Mouse (Mus musculus) adrenal gland (tissue): ENCODE measurements around the gene Mras.

ENCODE experiments used
- intact Hi-C: fragments of 180-260 bp; cut with DNase I; formaldehyde crosslinking; loops from one replicate; pipeline ENCODE4 v1.15.1; 2025

Mras gene

GRCm38 (mm10) chr9:99444590-99445178 is 7.5 kb upstream of the Mras start:
- intact Hi-C loops, result loop anchor here (10.0 kb wide), 1 partner anchor 200 kb away; the partner anchor contains the start of gene Cep70

- intact Hi-C loops, result loop anchor here (10.0 kb wide), 1 partner anchor 197 kb away; the partner anchor contains the start of gene Cep70
Measured at GRCm38 (mm10) chr9:99441647-99442433, 4.7 kb upstream of the Mras start.

GRCm38 (mm10) chr9:99440941-99441340 is 3.8 kb upstream of the Mras start:
- intact Hi-C loops, result loop anchor here (10.0 kb wide), 1 partner anchor 196 kb away; the partner anchor contains the start of gene Cep70

- intact Hi-C loops, result loop anchor here (5.0 kb wide), 1 partner anchor 47 kb away; no protein-coding TSS in a partner anchor
Measured at GRCm38 (mm10) chr9:99439064-99439463, 1.9 kb upstream of the Mras start.

GRCm38 (mm10) chr9:99437781-99438565 is 792 bp upstream of the Mras start:
- intact Hi-C loops, result loop anchor here (5.0 kb wide), 1 partner anchor 46 kb away; no protein-coding TSS in a partner anchor

GRCm38 (mm10) chr9:99436182-99437030 is 775 bp downstream of the Mras start:
- intact Hi-C loops, result loop anchor here (5.0 kb wide), 1 partner anchor 44 kb away; no protein-coding TSS in a partner anchor

- intact Hi-C loops, result loop anchor here (5.0 kb wide), 1 partner anchor 43 kb away; no protein-coding TSS in a partner anchor
Measured at GRCm38 (mm10) chr9:99435619-99436181, 1.5 kb downstream of the Mras start.

- intact Hi-C loops, result loop anchor here (5.0 kb wide), 1 partner anchor 43 kb away; no protein-coding TSS in a partner anchor
Measured at GRCm38 (mm10) chr9:99434892-99435618, 2.1 kb downstream of the Mras start.

GRCm38 (mm10) chr9:99432478-99432877 is 4.7 kb downstream of the Mras start:
- intact Hi-C loops, result no loop called here

DNA sequence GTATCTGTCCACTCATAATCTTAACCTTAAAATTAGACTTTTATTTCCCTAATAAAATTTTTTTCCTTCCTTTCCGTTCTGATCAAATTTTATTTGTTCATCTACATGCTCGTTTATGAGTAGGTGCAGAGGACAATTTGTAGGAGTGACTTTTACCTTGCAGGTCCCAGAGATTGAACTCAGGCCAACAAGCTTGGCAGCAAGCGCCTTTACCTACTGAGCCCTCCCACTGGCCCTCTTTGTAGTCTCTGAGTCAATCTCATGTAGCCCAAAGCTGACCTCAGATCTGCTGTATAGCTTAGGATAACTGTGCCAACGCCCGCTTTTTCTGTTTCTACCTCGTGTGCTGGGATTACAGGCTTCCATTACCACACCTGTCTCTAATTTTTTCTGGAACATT is 5.2 kb downstream of the Mras start:
- intact Hi-C loops, result no loop called here

DNA sequence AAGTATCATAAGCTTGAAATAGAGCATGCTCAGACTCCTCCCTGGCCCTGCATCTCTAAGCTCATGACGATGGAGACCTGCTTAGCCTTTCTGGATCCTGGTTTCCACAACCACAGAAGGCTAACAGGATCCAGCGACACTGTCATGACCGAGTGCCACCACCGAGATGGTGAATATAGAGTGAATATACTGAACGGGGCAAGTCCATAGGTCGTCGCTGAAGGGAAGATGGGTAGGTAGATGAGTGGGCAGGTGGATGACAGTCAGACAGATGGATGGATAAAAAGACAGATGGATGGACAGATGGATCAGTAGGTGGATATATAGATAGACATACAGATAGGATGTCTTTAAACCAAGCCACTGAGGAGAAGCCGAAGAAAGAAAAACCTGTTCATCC is 5.8 kb downstream of the Mras start:
- intact Hi-C loops, result no loop called here

GRCm38 (mm10) chr9:99430806-99431205 is 6.4 kb downstream of the Mras start:
- intact Hi-C loops, result no loop called here

DNA sequence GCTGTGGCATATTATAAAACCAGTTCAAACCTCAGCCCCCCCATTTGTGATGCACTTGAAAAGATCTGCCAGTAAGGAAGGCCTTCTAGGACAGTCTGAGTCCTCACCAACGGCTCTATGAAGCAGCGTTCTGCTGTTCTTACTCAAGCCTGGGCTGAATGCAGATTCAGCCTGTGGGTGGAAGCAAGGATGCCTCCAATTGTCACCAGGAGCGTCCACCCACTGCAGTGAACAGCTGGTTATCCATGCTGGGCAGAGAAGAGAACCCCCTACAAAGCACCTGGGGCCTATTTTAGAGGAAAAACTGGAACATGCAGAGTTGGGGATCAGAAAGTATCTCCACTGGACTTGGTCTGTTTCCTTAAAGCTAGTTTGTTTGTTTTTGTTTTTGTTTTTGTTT is 7.3 kb downstream of the Mras start:
- intact Hi-C loops, result no loop called here

GRCm38 (mm10) chr9:99428601-99429331 is 8.4 kb downstream of the Mras start:
- intact Hi-C loops, result no loop called here

DNA sequence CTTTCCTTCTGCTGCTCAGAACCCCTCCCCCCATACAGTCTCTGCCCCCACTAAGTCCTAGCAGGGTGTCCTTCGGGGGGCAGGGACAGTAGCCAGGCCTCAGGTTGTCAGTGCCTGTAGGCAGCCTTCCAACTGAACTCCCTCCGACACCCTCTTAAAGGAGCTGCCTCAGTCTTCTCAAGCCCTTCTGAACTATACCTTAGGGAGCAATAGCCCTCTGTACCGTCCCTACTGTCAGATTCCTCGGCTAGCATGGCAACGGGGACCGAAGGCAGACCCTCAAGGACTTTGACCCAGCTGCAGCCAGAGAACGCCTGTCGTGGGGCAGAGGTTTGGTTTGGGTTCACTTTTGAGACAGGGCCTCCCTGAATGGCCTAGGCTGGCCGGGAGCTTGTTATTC is 11.9 kb downstream of the Mras start:
- intact Hi-C loops, result no loop called here

DNA sequence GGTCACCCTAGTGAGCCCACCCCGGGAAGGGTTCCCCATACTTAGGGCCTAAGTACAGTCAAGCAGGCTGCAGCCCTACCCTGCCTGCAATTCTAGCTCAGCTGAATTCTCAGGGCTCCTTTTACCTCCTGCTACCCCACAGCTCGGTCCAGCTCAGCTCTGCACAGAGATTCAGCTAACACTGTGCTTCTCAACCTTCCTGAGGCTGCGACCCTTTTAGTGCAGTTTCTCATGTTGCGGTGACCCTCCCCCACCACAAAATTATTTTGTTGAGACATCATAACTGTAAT is 12.7 kb downstream of the Mras start:
- intact Hi-C loops, result no loop called here

- intact Hi-C loops, result no loop called here
Measured at GRCm38 (mm10) chr9:99423692-99424573, 13.2 kb downstream of the Mras start.

GRCm38 (mm10) chr9:99421914-99422313 is 15.3 kb downstream of the Mras start:
- intact Hi-C loops, result no loop called here
